Mouse (Mus musculus) CD8-positive naive resting alpha-beta T cell, adult 57 days (primary cell): ENCODE data around the gene Ghrh. TPM values are rescaled to one million over a fixed set of nuclear protein-coding genes. Genes with fewer than 3 reads are reported as not detected.

Source experiments
- total RNA-seq: library from RNA; stranded (reverse); gene quantifications from one replicate; pipeline ENCODE4 v1.2.4, GENCODE M21; 2023

Gene Ghrh
- total RNA-seq, result not detected

GRCm38 (mm10) chr2:157347361-157348159 is at the start of gene Ghrh:
Gene Ghrh, minus strand, starts transcription at chr2:157347506.

DNA sequence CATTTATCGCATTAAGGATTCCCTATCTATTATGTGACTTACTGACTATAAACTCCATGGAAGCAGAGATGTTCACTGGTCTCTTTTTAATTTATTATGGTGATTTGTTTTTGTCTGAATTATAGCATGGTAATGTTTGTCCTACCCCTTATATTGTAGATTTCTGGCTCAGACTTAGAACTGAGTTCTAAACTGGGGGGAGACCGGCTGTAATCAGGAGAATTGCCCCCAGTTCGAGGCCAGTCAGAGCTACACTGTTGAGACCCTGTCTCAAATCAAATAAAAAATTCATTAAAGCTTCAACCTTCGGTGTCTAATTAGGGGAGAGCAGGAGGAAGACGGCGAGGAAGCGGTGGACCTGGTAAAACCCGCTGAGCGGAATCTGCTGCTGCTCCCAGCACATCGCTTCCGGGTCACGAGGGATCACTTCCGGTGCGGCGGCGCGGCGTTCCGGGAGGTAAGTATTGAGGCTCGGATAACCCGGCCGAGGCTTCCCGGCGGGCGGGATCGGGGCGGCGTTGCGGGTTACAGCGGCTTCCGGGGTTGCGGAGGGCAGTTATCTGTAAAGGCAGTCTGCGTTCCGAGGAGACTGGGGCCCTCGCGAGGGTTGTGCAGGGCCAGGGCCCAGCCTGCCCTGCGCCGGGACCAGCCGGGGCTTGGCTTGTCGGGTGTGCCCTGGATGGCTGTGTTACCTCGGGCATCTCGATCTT is 20.0 kb upstream of the Ghrh start, which contains the start of gene Manbal:
Manbal (plus strand) TSS at position 411 of the 710 bp plus-strand sequence.

Other genes starting within 250 kb of the Ghrh start
- 271 TPM for gene Samhd1, start 212.2 kb downstream of the Ghrh start, total RNA-seq
- 31.5 TPM for gene Rbl1, start 143.0 kb downstream of the Ghrh start, total RNA-seq
- 130 TPM for gene Rpn2, start 68.5 kb downstream of the Ghrh start, total RNA-seq
- 0.83 TPM for gene Mroh8, start 68.0 kb downstream of the Ghrh start, total RNA-seq
- gene Manbal, start 20.1 kb upstream of the Ghrh start, total RNA-seq, result 30.8 TPM
- 0.70 TPM for gene Src, start 70.9 kb upstream of the Ghrh start, total RNA-seq
- gene Nnat, start 212.6 kb upstream of the Ghrh start, total RNA-seq, result not detected
- gene Blcap, start 223.8 kb upstream of the Ghrh start, total RNA-seq, result 23.7 TPM